Mouse (Mus musculus) brown adipose tissue, adult 24 weeks (tissue): ENCODE results near the gene Bin2. TPM values are rescaled to one million over a fixed set of nuclear protein-coding genes. Genes with fewer than 3 reads are reported as not detected.

ENCODE experiments used
- H3K27ac ChIP-seq: fragments of 200-500 bp; replicated peaks from 2 replicates; pipeline ENCODE4 v1.5.1; 2012; ENCODE audit warnings: low read depth, mild to moderate bottlenecking, low read length
- H3K4me1 ChIP-seq: fragments of 200-500 bp; 2 replicates; pipeline ENCODE4 v1.6.1; 2012; ENCODE audit warnings: low read length, mixed read lengths; ENCODE audit not compliant: control insufficient read depth, insufficient read depth, insufficient read length
- H3K4me3 ChIP-seq: fragments of 200-500 bp; 2 replicates; pipeline ENCODE4 v1.5.1; 2012; ENCODE audit warnings: low read depth, mild to moderate bottlenecking, low read length, moderate library complexity; ENCODE audit not compliant: insufficient read depth
- polyA plus RNA-seq: library from polyadenylated mRNA; stranded (reverse); fragments of >200 nt; gene quantifications from 2 replicates; pipeline ENCODE4 v1.2.4, GENCODE M21; 2012; ENCODE audit not compliant: missing spikeins, insufficient read depth, insufficient read length

Bin2 gene
- polyA plus RNA-seq, 1 experiment = 1.4 TPM

- Histone ChIP-seq H3K4me3 (no peak overlapping the region), H3K4me1 (no peaks in the 10 kb centered on the region), H3K27ac (no peak overlapping the region)
Measured at GRCm38 (mm10) chr15:100646161-100646560, 23.2 kb downstream of the Bin2 start.

GRCm38 (mm10) chr15:100642451-100642850, 26.9 kb downstream of the Bin2 start:
- no peaks in the 10 kb centered on the region for H3K4me1 ChIP-seq
- H3K27ac ChIP-seq = no peak overlapping the region
- no peak overlapping the region for H3K4me3 ChIP-seq

- Histone ChIP-seq H3K27ac (no peak overlapping the region), H3K4me3 (no peak overlapping the region), H3K4me1 (no peaks in the 10 kb centered on the region)
Measured at GRCm38 (mm10) chr15:100641226-100641810, 28.0 kb downstream of the Bin2 start.

GRCm38 (mm10) chr15:100639972-100640750, 29.2 kb downstream of the Bin2 start:
- Histone ChIP-seq H3K4me3 (no peak overlapping the region), H3K4me1 (peaks cover 5% of the 10 kb centered on the region; the same call in 1 of the 2 replicates), H3K27ac (no peak overlapping the region)

GRCm38 (mm10) chr15:100637661-100638060, 31.7 kb downstream of the Bin2 start:
- H3K27ac ChIP-seq = no peak overlapping the region
- H3K4me1 ChIP-seq = peaks cover 11% of the 10 kb centered on the region
- peak overlapping the region; percentile 91; the same call in 1 of the 2 replicates for H3K4me3 ChIP-seq

GRCm38 (mm10) chr15:100636700-100637501, 32.5 kb downstream of the Bin2 start, which contains the start of gene Smagp:
Smagp (minus strand) TSS chr15:100636940.
- Histone ChIP-seq H3K4me1 (peaks cover 17% of the 10 kb centered on the region), H3K27ac (peak within 1 kb of the TSS; percentile 69), H3K4me3 (peak within 1 kb of the TSS; percentile 91)

- Histone ChIP-seq H3K27ac (peak overlapping the region; percentile 69), H3K4me1 (peaks cover 21% of the 10 kb centered on the region), H3K4me3 (peak overlapping the region; percentile 91)
Measured at GRCm38 (mm10) chr15:100635851-100636645, 33.3 kb downstream of the Bin2 start.

GRCm38 (mm10) chr15:100635239-100635638, 34.1 kb downstream of the Bin2 start:
- Histone ChIP-seq H3K4me3 (peak overlapping the region; percentile 91), H3K27ac (no peak overlapping the region)

GRCm38 (mm10) chr15:100633341-100633740, 36.0 kb downstream of the Bin2 start:
- Histone ChIP-seq H3K4me3 (no peak overlapping the region), H3K27ac (peak overlapping the region; percentile 32), H3K4me1 (peaks cover 23% of the 10 kb centered on the region)

More at GRCm38 (mm10) chr15:100635239-100635638, 34.1 kb downstream of the Bin2 start:
- H3K4me1 ChIP-seq = peaks cover 21% of the 10 kb centered on the region

- Histone ChIP-seq H3K4me3 (no peak overlapping the region), H3K27ac (no peak overlapping the region), H3K4me1 (peaks cover 30% of the 10 kb centered on the region)
Measured at GRCm38 (mm10) chr15:100632323-100632722, 37.0 kb downstream of the Bin2 start.

- Histone ChIP-seq H3K27ac (no peak overlapping the region), H3K4me3 (no peak overlapping the region)
Measured at GRCm38 (mm10) chr15:100631454-100632170, 37.7 kb downstream of the Bin2 start.

GRCm38 (mm10) chr15:100630126-100630525, 39.2 kb downstream of the Bin2 start:
- H3K4me3 ChIP-seq = no peak overlapping the region
- H3K27ac ChIP-seq = no peak overlapping the region
- peaks cover 25% of the 10 kb centered on the region for H3K4me1 ChIP-seq

More at GRCm38 (mm10) chr15:100631454-100632170, 37.7 kb downstream of the Bin2 start:
- peaks cover 30% of the 10 kb centered on the region for H3K4me1 ChIP-seq

GRCm38 (mm10) chr15:100628797-100629196, 40.6 kb downstream of the Bin2 start:
- peak overlapping the region; percentile 11; the same call in 1 of the 2 replicates for H3K27ac ChIP-seq
- peaks cover 24% of the 10 kb centered on the region for H3K4me1 ChIP-seq
- H3K4me3 ChIP-seq = no peak overlapping the region
